Mouse (Mus musculus) embryo, embryonic 10 days (tissue): Measurements from ENCODE around the gene Slc12a1.
A peak's percentile ranks its signal among the peaks of the same experiment; 100 is the strongest.

Source experiments
- DNase-seq: peaks from one replicate; pipeline ENCODE4 v3.0.0-alpha.2; 2015; ENCODE audit warnings: low spot score

The Slc12a1 gene

DNA sequence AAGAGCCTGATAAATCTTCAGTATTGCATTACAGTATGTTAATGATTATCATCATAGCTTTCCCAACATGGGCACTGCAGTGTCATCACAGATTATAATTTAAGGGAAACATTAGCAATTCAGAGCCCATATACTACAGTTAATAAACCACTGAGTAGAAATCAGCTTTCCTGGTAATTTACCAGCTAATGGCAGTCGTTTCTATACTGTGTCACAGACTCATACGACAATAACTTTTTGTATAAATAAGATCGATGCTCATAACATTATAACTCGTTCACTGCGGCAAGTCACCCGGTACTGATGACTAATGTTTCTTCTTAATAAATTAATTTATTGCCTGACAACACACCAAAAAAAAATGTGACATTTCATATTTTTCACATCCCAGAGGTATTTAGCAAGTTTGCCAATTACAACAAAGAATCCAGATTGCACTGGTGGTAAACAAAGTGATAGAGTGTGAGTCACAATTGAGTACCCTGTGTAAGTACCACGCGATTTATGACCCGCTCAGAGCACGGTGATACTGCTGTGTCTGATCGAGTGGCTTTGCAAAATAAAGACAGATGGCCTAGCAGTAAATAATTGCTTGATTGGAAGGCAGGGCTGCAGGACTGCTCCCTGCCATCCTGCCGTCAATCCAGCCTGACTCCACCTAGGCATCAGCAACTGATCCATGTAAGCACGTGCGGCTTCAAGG lies 56.7 kb downstream of the Slc12a1 start:
- peak; percentile 7 for DNase-seq

DNA sequence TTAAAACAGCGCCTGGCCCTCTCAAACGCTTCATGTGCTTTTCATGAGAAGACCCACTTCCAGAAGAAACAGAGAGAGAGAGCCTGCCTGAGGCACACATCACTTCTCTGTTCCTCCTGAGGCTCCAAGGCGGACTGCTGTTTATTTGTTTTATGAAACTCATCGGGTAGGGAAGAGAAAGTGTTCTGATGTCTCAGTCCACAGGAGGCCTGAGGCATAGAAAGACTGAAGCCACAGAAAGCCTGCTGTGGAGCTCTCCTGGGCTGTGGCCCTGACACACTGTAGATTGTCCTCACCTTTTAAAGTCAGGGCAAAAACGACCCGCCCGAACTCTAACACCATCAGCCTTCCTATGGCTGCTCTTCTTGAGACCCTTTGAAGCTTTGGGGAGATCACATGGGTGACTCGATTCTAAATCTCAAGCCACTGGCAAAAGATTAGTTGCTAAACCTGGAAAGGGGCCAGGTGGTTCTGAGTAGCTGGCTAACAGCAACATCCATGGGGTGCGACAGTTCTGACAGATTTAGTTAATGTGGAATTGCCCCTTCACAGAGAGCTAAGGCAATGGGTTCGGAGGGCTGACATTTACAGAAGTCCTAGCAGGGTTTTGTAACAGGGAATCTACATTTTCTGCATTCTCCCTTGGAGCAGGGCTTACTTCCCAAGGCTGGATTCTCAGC lies 59.7 kb downstream of the Slc12a1 start:
- DNase-seq = no peak

DNA sequence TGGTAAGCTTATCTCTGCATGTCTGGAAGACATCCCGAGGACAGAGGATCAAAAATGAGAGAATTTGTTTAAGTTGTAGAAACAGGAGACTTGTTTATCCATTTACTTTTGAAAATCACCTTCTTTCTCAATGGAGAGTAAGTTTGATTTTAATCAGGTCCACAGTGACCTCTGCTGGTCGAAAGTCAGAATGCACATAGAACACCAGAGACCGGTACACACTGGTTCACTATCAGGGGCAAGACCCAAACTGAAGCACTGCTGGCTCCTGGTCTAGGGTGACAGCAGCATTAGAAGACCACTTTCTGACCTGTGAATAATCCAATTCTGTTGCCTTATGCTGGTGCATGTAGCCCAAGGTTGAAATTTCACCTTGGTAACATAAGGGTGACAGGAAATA lies 62.3 kb downstream of the Slc12a1 start:
- peak; percentile 84 for DNase-seq

DNA sequence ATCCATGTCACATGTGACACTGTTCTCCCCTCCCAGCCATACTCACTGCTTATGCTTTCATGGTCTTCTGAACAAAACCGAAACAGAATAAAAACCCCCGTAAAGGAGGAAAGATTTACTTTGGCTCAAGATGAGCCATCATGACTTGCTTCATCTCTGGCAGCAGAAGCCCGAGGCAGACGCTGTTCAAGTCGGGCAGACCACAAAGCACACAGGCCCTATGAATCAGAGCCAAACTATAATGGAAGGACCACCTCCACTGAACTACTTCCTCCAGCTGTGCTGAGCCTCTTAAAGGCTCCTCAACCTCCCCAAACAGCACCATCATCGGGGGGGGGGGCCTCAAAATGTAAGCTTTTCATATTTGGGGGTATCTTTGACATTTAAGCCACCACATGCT lies 65.0 kb downstream of the Slc12a1 start:
- no peak for DNase-seq

DNA sequence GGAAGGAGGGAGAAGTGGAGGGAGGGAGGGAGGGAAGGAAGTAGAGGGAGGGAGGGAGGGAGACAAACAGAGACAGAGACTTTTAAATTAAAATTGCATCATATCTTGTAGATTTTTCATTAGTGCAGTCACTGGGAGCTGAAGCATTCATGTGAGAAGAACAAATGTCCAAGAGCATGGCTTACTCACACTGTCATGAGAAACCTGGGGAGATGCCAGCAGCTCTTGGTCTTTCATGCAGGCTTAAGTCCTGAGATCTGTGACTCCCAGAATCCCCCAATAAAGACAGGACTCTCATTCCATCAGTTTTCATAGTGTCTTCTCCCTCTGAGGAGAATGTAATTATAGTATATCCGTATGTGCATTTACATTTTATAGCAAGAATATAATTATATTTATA lies 66.3 kb downstream of the Slc12a1 start:
- DNase-seq = no peak

DNA sequence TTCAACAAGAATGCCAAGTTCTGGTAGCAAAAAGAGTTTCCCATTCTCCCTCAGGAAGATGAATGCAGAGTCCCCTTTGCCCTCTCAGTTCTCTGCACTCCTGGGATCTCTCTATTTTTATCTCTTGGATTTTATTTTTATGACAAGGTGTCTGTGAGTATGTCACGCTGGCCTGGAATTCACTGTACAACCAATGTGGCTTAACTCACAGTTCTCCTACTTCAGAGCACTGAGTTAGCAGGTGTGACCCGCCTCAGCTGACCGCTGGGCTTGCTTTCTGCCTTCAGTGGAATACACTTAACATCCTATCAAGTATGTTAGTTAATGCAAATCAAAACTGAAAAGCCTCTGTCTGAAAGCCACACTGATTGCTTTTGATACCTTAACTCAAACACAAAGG lies 67.0 kb downstream of the Slc12a1 start:
- no peak for DNase-seq

DNA sequence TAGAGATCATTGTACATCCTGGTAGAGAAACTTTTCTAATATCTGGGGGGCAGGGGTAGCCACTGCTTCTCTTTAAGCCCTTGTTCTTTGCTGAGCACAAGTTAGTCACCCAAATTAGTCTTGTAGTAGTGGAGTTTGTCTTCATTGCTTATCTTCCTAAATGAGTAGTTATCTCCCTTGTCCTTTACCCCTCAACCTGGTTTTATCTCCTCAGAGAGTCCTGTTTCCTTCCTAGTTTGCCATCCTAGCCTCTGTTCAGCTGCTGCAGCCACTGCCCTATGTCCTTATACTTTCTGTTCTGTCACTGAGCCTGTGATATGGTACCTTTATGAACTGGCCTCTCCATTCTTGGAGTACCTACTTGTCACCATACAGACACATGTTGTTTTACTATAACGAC lies 69.4 kb downstream of the Slc12a1 start:
- no peak for DNase-seq

DNA sequence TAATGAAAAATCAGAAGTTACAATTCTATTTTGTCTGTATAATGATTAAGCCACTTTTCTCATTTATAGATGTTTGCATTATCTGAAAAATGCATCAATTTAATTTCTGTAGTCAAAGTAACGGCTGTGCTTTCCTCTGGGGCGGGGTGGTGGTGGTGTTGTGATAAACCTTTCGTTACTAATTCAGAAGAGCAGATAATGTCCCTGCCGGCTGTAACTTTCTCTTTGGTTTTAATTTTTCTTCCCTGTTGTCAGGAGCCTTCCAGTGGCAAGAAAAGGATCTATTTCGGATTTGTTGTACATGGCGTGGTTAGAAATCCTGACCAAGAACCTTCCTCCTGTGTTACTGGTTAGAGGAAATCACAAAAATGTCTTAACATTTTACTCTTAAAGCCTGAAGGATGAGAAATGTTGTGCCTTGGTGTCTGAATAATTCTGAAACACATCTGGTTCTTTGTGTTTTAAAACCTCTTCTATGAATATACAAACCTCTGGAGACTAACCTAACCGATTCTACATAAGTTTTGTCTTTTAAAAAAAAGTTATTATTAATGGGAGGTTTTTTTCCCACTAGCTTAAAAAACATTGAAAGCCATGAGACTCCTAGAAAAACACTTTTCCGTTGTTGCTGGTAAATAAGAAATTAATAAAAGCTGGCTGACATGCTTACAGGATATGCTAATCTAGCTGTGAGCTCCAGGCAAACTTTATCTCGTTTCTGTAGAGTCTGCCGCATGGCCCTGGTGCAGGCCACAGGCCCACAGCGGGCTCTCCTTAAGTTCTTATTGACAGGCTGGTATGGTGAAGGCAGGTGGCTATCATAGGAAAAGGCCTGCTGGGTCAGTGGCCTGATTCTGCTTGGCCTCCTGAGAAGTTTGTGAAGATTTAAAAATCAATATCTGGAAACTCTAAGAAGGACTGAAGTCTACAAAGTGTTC lies 76.4 kb downstream of the Slc12a1 start:
- no peak for DNase-seq

DNA sequence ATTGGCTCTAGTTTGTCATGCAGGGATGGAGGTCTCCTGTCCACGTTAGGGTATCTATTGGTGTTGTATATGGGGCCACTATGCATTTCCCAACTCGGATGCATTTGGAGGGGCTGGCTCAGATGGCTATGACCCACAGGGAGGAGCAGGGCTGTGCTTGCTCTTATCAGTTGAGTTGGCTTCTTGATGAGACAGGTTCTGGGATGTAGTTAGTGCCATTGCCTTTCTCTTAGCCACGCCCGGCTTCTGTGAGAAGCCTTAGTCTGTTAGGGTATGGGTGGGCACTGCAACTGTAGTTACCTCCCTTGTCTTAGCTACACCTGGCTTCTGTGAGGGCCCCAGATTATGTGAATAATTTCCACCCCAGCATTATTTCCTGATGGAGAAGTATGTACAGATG lies 79.9 kb downstream of the Slc12a1 start:
- no peak for DNase-seq

DNA sequence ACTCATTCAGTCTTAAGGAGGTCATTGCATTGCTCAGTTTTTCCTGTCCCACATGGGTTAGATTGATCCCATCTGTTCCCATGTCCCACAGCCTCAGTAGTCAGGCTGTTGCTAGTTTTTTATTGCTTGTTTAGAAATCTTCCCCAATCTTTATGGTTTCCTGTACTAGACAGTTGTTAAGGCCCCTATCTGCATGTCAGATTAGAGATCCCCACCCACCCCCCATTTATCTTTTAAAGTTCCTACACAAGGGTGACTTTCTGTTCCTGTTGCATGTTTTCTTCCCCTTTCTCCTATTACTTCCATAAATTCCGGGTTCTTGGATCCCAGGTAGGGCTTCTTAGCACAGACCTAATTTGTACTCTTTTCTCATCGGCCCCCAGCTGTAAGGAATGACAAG lies 81.2 kb downstream of the Slc12a1 start:
- DNase-seq = no peak

DNA sequence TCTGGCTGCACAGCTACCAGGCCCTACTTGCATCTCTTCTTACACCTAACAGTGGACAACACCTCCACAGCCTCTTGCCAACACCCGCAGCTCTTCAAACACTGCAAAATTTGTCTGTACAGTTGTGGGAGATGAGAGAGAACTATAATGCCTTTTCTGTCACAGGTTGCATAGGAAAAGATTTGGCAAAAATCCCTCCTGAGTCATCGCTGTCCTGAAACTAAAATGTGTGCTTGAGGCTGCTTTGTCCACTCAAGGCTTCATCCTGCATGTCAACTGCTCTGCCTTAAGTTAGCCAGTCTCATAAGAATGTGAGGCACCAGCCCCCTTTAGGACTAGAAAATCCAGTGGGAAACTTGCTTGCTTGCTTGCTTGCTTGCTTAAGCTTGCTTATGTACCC lies 81.7 kb downstream of the Slc12a1 start:
- no peak for DNase-seq

DNA sequence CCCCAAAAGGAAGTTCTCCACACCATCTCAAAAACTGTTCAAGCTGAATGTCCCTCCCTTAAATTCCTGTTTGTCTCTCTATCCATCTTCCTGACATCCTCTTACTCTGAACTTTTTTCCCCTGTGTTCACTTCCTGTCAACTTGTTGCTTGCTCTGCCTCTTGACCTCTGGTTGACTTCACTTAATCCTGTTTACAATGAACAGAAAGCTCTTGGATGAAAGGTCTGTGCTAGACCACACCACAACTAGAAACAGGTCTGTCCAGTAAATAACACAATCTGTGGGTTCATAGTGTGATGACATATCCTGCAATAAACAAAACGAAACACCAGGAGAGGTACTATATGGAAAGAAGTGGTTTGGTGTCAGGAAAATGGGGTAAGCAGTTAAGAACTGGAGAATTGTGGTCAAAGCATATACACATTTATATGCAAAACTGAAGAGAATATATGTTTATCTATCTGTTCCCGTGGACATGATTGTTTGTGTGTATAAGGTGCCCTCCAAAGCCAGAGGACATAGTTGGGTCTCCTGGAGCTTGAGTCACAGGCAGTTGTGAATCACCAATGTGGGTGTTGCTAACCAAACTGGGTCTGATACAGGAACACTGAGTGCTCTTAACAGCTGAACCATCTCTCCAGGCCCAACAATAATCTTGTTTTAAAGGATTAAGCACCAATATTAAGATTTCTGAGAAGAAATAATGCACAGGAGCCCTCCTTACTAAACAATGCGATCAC lies 93.4 kb downstream of the Slc12a1 start:
- DNase-seq = no peak

DNA sequence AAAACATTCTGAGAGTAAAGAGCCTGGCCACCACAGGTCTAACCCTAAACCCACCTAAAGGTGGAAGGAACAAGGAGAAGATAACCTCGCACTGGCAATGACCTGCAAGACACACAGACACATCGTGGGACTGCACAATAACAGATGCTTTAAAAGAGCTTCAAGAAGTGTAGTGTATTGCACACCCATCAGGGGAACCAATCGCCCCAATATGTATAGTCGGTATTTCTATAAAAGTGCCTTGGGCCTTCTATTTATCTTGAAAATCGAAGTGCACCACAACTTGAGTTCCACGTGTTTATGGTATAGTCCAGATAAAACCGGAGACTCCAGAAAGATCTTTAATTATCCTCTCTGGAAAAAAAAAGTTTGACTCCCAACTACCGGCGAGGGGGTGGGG lies 94.4 kb downstream of the Slc12a1 start:
- no peak for DNase-seq

DNA sequence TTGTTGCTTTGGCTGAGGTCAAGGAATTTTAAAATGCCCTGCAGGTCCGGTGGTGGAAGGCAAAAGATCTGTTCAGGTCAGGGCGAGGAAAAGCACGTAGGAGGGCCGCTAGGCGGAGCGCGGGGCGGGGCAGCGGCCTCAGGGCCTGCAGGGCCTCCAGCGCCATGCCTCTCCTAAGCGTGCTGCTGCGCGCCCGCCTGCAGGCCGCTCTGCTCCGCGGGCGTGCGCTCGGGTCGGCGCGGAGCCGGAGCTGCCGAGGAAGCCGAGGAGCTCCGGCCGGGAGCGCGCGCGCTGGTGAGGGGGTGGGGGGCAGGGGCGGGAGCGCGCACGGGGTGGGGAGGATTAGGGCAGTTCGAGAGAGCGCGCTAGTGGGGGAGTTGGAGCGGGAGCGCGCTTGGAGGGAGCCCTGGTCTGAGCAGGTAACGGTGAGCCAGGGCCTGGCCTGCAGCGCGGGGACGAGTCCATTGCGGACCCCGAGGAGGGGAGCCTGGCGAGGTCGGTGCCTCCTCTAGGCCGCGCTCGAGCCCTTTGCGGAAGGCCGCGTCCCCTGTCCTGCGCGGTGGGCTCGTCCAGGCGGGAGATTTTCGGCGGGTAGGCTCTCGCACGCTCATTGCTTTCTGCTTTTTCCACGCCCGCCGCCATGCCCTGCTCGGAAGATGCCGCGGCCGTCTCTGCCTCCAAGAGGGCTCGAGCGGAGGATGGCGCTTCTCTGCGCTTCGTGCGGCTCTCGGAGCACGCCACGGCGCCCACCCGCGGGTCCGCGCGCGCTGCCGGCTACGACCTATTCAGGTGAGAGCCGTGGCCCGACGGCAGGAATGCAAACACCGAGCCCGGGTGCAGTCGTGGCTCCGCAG lies 95.0 kb downstream of the Slc12a1 start, which contains the start of gene Dut:
Gene Dut, plus strand, starts transcription at position 83 of the 854 bp plus-strand sequence.
- peak; percentile 98 for DNase-seq

DNA sequence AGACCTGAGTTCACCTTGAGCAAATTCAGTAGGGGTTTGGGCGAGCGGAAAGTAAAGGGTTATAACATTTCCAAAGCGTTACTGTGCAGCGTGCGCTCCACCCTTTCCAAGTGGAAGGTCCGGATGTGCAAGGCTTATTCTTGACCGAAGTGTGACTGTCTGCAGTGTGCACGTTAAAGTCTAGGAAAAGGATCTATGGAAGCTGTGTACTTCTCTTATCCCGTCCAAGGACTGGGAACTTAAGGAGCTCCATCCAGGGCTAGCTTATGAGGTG lies 95.6 kb downstream of the Slc12a1 start:
- DNase-seq = no peak

DNA sequence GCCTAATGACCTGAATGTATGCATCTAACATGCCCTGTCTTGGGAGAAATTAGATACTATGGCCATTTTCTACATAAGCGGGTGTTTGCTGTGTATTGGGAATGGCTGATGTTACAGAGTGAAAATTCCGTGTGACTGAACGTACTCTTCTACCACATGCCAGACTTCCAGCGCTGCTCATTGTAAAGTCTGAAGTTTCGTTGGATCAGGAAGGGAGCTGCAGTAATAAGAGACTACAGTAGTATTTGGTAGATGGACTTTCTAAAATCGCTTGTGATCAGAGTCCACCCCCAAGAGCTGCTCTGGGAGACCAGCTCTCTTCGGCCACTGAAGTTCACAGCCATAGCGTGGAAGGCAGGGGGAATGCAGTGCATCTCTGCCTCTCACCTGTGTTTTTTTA lies 96.0 kb downstream of the Slc12a1 start:
- DNase-seq = no peak

DNA sequence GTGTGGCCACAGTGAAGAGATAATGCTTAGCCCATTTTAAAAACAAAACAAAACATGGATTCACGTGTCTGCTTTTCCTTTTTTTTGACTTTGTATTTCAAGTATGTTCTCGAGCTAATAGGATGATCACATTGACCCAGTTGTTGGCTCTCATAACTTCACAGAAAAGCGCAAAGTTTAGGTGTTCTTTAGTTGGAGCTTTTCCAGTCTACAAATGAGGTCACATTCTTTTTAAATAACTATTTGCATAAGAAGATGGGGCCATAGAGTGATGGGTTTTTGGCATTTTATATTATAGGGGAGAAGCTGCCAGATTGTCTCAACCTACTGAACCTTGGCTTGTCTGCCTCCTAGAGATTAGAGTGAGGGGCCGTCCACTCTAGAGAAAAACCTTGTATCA lies 97.0 kb downstream of the Slc12a1 start:
- no peak for DNase-seq

DNA sequence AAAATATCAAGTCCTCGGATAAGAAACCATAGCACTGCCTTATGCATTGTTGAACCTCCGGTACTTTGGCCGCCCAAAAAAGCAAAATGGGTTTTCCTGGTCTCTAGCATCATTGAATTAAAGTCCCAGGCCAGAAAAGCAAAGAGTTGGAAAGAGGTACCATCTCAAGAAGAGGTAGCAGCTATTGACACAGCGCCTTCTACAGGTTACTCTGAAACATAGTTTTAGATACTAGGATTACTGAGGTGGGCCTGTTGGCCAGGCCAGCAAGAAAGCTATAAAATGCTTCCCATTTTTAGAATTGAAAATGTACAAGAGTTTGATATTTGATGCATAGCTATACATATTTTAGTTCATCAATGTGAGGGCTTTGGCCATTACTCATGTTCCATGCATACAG lies 97.6 kb downstream of the Slc12a1 start:
- no peak for DNase-seq

DNA sequence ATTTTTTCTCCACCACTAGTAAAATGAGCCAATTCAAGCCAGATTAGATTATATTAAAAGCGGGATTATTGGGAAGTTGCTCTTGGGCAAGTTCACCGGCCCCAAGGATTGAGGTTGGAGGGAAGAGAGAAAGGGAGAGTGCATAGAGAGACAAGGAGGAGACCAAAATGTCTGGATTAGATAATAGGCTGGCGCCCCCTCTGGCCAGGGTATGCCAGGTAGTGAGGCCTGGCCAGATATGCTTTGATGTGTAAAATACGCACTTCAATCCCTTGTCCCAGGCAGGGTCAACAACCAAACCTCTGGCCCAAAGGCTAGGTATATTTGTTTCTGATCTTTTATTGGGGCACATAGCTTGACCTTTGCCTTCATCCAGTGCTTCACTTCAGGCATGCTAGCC lies 99.5 kb downstream of the Slc12a1 start:
- no peak for DNase-seq

DNA sequence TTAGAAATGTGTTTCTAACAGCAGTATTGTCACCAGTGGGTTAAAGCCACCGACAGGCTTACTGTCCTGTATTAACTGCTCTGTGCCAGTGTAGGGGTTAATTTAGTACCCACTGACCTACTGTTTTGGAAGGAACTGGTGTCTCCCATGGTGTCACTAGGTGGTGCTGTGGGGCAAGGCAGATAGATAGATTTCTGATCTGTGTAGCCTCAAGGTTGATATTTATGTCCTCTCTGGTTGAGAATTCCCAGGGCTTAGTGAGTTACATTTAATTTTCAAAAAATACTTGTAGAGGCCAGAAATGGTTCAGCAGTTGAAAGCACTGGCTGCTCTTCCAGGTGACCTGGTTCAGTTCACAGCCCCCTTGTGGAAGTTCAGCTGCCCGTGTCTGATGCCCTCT lies 100.0 kb downstream of the Slc12a1 start:
- peak; percentile 72 for DNase-seq

DNA sequence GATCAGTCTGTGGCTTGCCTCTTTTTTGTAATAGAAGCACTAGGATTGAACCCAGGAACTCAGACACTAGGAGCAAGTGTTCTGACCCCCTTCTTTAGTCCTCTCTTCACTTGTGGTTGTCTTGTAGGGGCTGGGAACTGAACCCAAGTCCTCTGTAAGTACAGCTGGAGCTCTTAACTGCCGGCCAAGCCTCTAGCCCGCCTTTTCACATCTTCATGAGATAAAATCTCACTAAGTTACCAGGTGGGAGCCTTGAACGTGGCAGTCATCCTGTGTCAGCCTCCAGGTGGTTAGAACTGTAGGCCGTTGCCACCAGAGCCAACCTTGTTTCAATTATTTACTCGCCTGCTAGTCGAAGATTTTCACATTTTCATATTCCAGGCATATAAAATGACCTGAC lies 101.4 kb downstream of the Slc12a1 start:
- no peak for DNase-seq
